Mouse (Mus musculus): ENCODE data around the gene Tktl1. TPM values are rescaled to one million over a fixed set of nuclear protein-coding genes. Genes with fewer than 3 reads are reported as not detected.

Gene Tktl1
- total RNA-seq, 4 experiments from 2014 or later, result not detected

Other genes with a start within 250 kb of the Tktl1 start
- gene Renbp, start 246.4 kb upstream of the Tktl1 start, total RNA-seq (2022), result 1 to 10 TPM in 3 of 4 experiments, under 1 TPM in 1; 0.87 to 2.3 (median 1.5) TPM
- 10 to 100 TPM; 29.8 to 34.0 (median 32.0) TPM for gene Hcfc1, start 210.9 kb upstream of the Tktl1 start, total RNA-seq (2022)
- gene Irak1, start 153.3 kb upstream of the Tktl1 start, total RNA-seq (2022), result 10 to 100 TPM; 34.9 to 39.0 (median 37.5) TPM
- gene Opn1mw, start 49.8 kb upstream of the Tktl1 start, total RNA-seq (2022), result 1 to 10 TPM in 1 of 4 experiments, under 1 TPM in 1, not detected in 2; 0.46 to 1.5 TPM
- 10 to 100 TPM; 27.8 to 32.8 (median 29.0) TPM for gene Mecp2, start 41.9 kb upstream of the Tktl1 start, total RNA-seq (2022)
- not detected for gene Tex28, start 9.4 kb upstream of the Tktl1 start, total RNA-seq (2022)
- 10 to 100 TPM; 24.0 to 39.3 (median 32.3) TPM for gene Flna, start 72.6 kb downstream of the Tktl1 start, total RNA-seq (2022)
- gene Emd, start 77.4 kb downstream of the Tktl1 start, total RNA-seq (2022), result 10 to 100 TPM; 23.0 to 29.5 (median 26.9) TPM
- 100 to 1,000 TPM; 130 to 325 (median 183) TPM for gene Rpl10, start 93.6 kb downstream of the Tktl1 start, total RNA-seq (2022)
- gene Taz, start 104.7 kb downstream of the Tktl1 start, total RNA-seq (2022), result 10 to 100 TPM; 39.0 to 53.5 (median 48.1) TPM
- gene Dnase1l1, start 105.1 kb downstream of the Tktl1 start, total RNA-seq (2022), result 100 to 1,000 TPM; 126 to 143 (median 137) TPM
- 10 to 100 TPM; 86.9 to 87.5 (median 87.2) TPM for gene Atp6ap1, start 119.8 kb downstream of the Tktl1 start, total RNA-seq (2022)
- gene Gdi1, start 127.7 kb downstream of the Tktl1 start, total RNA-seq (2022), result 10 to 100 TPM; 26.0 to 45.1 (median 33.4) TPM
- gene Fam50a, start 135.8 kb downstream of the Tktl1 start, total RNA-seq (2022), result 10 to 100 TPM; 22.6 to 26.2 (median 24.4) TPM
- under 1 TPM; 0.27 to 0.73 (median 0.58) TPM for gene Plxna3, start 151.8 kb downstream of the Tktl1 start, total RNA-seq (2022)
- 10 to 100 TPM; 36.1 to 50.3 (median 43.0) TPM for gene Lage3, start 176.4 kb downstream of the Tktl1 start, total RNA-seq (2022)
- 10 to 100 TPM; 56.6 to 63.1 (median 60.5) TPM for gene Ubl4a, start 196.0 kb downstream of the Tktl1 start, total RNA-seq (2022)
- 1 to 10 TPM; 1.9 to 2.7 (median 2.4) TPM for gene Slc10a3, start 196.1 kb downstream of the Tktl1 start, total RNA-seq (2022)
- gene Fam3a, start 216.0 kb downstream of the Tktl1 start, total RNA-seq (2022), result 10 to 100 TPM; 12.8 to 15.3 (median 14.2) TPM
- gene Ikbkg, start 216.0 kb downstream of the Tktl1 start, total RNA-seq (2022), result 10 to 100 TPM; 21.6 to 31.2 (median 25.5) TPM

Data from gastrocnemius, adult 8-10 months (tissue).